Mouse (Mus musculus): ENCODE measurements around the gene Gm9639. TPM values are rescaled to one million over a fixed set of nuclear protein-coding genes. Genes with fewer than 3 reads are reported as not detected.
A peak's percentile ranks its signal among the peaks of the same experiment; 100 is the strongest.

The Gm9639 gene
- polyA plus RNA-seq (2015; fragmentation: Nextera tagmentation; extraction: Ambion mirVana) = not detected in 2 replicates

DNA sequence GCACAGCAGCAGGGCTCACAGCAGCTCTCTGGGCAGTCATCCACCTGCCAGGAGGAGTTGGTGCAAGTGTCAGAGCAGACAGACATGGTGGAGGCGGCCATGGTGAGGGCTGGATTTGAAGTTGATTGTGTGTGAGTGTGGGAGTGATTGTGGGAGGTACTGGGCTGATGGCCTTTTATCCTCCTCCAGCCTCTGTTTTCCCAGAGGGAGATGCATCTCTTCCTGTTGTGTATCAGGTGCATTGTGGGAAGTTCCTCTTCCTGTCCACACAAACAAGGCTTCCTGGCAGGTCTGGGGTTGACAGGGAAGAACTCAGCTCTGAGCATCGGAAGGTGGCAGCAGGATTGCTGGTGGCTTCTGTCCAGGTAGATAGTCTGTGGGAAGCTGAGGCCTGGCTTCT lies at the start of gene Gm9639:
TSS of gene Gm9639 (minus strand) at position 101 of the 400 bp plus-strand sequence.
- Histone ChIP-seq H3K4me2 (replicated peaks; ENCODE audit: low read depth) (no peak within 1 kb of the TSS), H3K36me3 (ENCODE audit: control insufficient read depth, insufficient read depth, low read length) (no peaks in the 10 kb centered on the region), H3K9me3 (ENCODE audit: control insufficient read depth, low read length) (no peaks in the 10 kb centered on the region), H3K4me3 (ENCODE audit: low read depth, low read length) (no peak within 1 kb of the TSS), H3K27ac (replicated peaks) (no peak within 1 kb of the TSS), H3K4me1 (replicated peaks; ENCODE audit: control insufficient read depth, insufficient read depth) (no peaks in the 10 kb centered on the region), H3K9ac (ENCODE audit: low read length) (no peak within 1 kb of the TSS), H3K27me3 (ENCODE audit: control insufficient read depth, insufficient read depth, low read length) (no peaks in the 10 kb centered on the region)
- TF ChIP-seq CTCF (IDR thresholded peaks at IDR 0.05; ENCODE audit: low read depth) = no peak
- no peak for TF ChIP-seq EP300 (optimal IDR thresholded peaks at IDR 0.05)
- ATAC-seq (ENCODE audit: low FRiP score, low TSS enrichment) (no peak), DNase-seq (ENCODE audit: low spot score) (no peak)
- 49% methylated on average over 2 of the region's 2 CpGs for WGBS

DNA sequence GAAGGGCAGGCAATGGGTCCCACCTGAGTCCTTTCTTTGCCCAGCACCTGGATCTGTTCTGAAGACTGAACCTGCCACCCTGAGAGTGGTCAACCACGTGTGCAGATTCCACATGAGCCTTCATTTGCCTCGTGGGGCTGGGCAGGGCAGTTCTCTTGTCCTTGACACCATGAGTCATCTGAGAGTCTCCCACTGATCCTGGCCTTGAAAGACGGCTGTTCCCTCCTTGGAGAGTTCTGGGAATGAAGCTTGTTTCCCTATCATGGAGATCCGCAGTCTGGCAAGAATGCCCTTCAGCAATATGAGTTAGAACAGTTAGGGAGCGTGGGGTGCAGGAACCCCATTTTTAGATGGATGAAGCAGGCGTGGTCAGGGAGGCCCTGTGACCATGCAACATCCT lies 44.1 kb upstream of the Gm9639 start:
- no peak for ATAC-seq (ENCODE audit: low FRiP score, low TSS enrichment)
- H3K9ac ChIP-seq (ENCODE audit: low read length) = no peak overlapping the region
- TF ChIP-seq EP300 (optimal IDR thresholded peaks at IDR 0.05) (no peak), CTCF (IDR thresholded peaks at IDR 0.05; ENCODE audit: low read depth) (no peak)

DNA sequence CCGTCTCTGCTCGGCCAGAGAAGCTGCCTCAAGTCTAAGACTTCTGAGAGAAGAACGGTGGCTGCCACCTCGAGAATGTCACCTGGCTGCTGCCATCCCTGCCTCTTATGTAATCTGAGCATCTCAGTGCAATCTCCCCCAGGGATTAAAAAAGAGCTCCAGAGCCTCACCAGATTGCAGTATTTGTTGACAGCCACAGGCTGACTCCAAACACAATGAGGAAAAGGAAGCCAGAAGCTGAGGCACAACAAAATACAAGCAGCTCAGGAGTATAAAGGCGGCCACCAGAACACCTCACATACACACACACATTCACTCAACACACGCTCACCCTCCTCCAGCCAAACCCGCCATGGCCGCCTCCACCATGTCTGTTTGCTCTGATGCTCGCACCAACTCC lies 40.8 kb upstream of the Gm9639 start, which contains the start of gene Krtap10-10:
TSS of gene Krtap10-10 (plus strand) at position 301 of the 400 bp plus-strand sequence.
- H3K9ac ChIP-seq (ENCODE audit: low read length) = no peak within 1 kb of the TSS
- no peak within 1 kb of the TSS for H3K4me2 ChIP-seq (replicated peaks; ENCODE audit: low read depth)
- no peak within 1 kb of the TSS for H3K4me3 ChIP-seq (ENCODE audit: low read depth, low read length)
- no peaks in the 10 kb centered on the region for H3K36me3 ChIP-seq (ENCODE audit: control insufficient read depth, insufficient read depth, low read length)
- WGBS = 76% methylated on average over 9 of the region's 9 CpGs
- H3K9me3 ChIP-seq (ENCODE audit: control insufficient read depth, low read length) = no peaks in the 10 kb centered on the region
- ATAC-seq (ENCODE audit: low FRiP score, low TSS enrichment) (no peak), DNase-seq (ENCODE audit: low spot score) (no peak)
- H3K27ac ChIP-seq (replicated peaks) = no peak within 1 kb of the TSS
- TF ChIP-seq CTCF (IDR thresholded peaks at IDR 0.05; ENCODE audit: low read depth) (no peak), EP300 (optimal IDR thresholded peaks at IDR 0.05) (no peak)
- H3K27me3 ChIP-seq (ENCODE audit: control insufficient read depth, insufficient read depth, low read length) = no peaks in the 10 kb centered on the region
- H3K4me1 ChIP-seq (replicated peaks; ENCODE audit: control insufficient read depth, insufficient read depth) = no peaks in the 10 kb centered on the region

More for the DNA sequence above, 44.1 kb upstream of the Gm9639 start:
- WGBS = 72% methylated on average over 6 of the region's 6 CpGs
- DNase-seq (ENCODE audit: low spot score) = no peak
- H3K27me3 ChIP-seq (ENCODE audit: control insufficient read depth, insufficient read depth, low read length) = no peaks in the 10 kb centered on the region
- no peaks in the 10 kb centered on the region for H3K36me3 ChIP-seq (ENCODE audit: control insufficient read depth, insufficient read depth, low read length)
- H3K4me1 ChIP-seq (replicated peaks; ENCODE audit: control insufficient read depth, insufficient read depth) = no peaks in the 10 kb centered on the region
- no peak overlapping the region for H3K4me2 ChIP-seq (replicated peaks; ENCODE audit: low read depth)
- H3K9me3 ChIP-seq (ENCODE audit: control insufficient read depth, low read length) = no peaks in the 10 kb centered on the region
- no peak overlapping the region for H3K4me3 ChIP-seq (ENCODE audit: low read depth, low read length)
- no peak overlapping the region for H3K27ac ChIP-seq (replicated peaks)

DNA sequence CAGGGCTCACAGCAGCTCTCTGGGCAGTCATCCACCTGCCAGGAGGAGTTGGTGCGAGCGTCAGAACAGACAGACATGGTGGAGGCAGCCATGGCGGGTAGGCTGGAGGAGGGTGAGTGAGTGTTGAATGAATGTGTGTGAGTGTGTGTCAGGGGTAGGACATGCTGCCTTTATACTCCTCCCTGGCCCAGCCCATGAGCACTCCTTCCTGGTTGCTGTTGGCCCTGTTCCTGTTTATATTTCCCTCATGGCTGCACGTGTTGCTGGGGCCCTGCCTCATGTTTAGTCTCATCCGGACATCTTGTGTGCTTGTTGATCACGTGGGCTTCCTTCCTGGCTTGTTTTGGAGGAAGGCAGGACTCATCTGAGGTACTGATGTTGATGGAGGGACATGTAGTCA lies 32.1 kb upstream of the Gm9639 start, which contains the start of gene Krtap10-4:
TSS of gene Krtap10-4 (minus strand) at position 145 of the 400 bp plus-strand sequence.
- no peaks in the 10 kb centered on the region for H3K27me3 ChIP-seq (ENCODE audit: control insufficient read depth, insufficient read depth, low read length)
- no peaks in the 10 kb centered on the region for H3K9me3 ChIP-seq (ENCODE audit: control insufficient read depth, low read length)
- no peak within 1 kb of the TSS for H3K27ac ChIP-seq (replicated peaks)
- 50% methylated on average over 6 of the region's 6 CpGs for WGBS
- H3K4me3 ChIP-seq (ENCODE audit: low read depth, low read length) = no peak within 1 kb of the TSS
- H3K4me1 ChIP-seq (replicated peaks; ENCODE audit: control insufficient read depth, insufficient read depth) = no peaks in the 10 kb centered on the region
- H3K36me3 ChIP-seq (ENCODE audit: control insufficient read depth, insufficient read depth, low read length) = no peaks in the 10 kb centered on the region
- no peak for TF ChIP-seq EP300 (optimal IDR thresholded peaks at IDR 0.05)
- TF ChIP-seq CTCF (IDR thresholded peaks at IDR 0.05; ENCODE audit: low read depth) = no peak
- ATAC-seq (ENCODE audit: low FRiP score, low TSS enrichment) = peak; percentile 29; the same call in 1 of the 2 replicates
- no peak within 1 kb of the TSS for H3K9ac ChIP-seq (ENCODE audit: low read length)
- no peak within 1 kb of the TSS for H3K4me2 ChIP-seq (replicated peaks; ENCODE audit: low read depth)
- DNase-seq (ENCODE audit: low spot score) = no peak

DNA sequence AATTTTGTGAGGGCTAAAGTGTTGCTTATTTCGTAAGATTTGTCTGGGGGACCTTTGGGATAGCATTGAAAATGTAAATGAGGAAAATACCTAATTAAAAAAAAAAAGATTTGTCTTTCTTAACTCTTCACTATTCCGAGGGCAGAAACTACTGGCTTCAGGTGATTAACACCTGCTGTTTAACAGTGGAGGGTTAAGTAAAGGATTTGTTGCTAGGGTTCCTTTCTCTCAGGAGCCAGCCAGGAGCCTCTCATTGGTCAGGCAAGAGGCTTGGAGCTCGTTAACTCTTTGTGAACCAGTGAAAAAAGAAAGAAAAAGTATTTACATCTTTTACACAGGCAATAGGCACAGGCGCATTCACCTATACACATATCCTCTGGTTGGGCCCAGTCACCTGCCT lies 24.3 kb upstream of the Gm9639 start:
- no peak overlapping the region for H3K4me3 ChIP-seq (ENCODE audit: low read depth, low read length)
- no peak for ATAC-seq (ENCODE audit: low FRiP score, low TSS enrichment)
- H3K4me1 ChIP-seq (replicated peaks; ENCODE audit: control insufficient read depth, insufficient read depth) = no peaks in the 10 kb centered on the region
- no peaks in the 10 kb centered on the region for H3K27me3 ChIP-seq (ENCODE audit: control insufficient read depth, insufficient read depth, low read length)
- no peak overlapping the region for H3K9ac ChIP-seq (ENCODE audit: low read length)
- no peak overlapping the region for H3K27ac ChIP-seq (replicated peaks)
- H3K9me3 ChIP-seq (ENCODE audit: control insufficient read depth, low read length) = no peaks in the 10 kb centered on the region
- no peak for DNase-seq (ENCODE audit: low spot score)
- TF ChIP-seq CTCF (IDR thresholded peaks at IDR 0.05; ENCODE audit: low read depth) (no peak), EP300 (optimal IDR thresholded peaks at IDR 0.05) (no peak)
- no peaks in the 10 kb centered on the region for H3K36me3 ChIP-seq (ENCODE audit: control insufficient read depth, insufficient read depth, low read length)
- no peak overlapping the region for H3K4me2 ChIP-seq (replicated peaks; ENCODE audit: low read depth)
- whole genome bisulfite sequencing = 42% methylated on average over 4 of the region's 4 CpGs

DNA sequence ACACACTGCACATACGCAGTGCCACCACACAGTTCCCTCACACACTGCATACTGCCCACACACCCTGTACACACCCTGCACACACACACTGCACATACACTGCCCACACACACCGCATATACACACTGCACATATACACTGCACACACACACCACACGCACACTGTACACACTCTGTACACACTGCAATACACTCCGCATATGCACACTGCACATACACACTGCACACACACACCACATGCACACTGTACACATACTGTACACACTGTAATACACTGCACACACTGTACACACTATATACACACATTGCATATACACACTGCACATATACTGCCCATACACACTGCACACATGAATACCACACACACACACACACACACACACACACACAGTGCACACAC lies 23.6 kb upstream of the Gm9639 start:
- H3K4me2 ChIP-seq (replicated peaks; ENCODE audit: low read depth) = no peak overlapping the region
- no peak for TF ChIP-seq EP300 (optimal IDR thresholded peaks at IDR 0.05)
- no peaks in the 10 kb centered on the region for H3K27me3 ChIP-seq (ENCODE audit: control insufficient read depth, insufficient read depth, low read length)
- no peaks in the 10 kb centered on the region for H3K4me1 ChIP-seq (replicated peaks; ENCODE audit: control insufficient read depth, insufficient read depth)
- no peak overlapping the region for H3K9ac ChIP-seq (ENCODE audit: low read length)
- DNase-seq (ENCODE audit: low spot score) (no peak), ATAC-seq (ENCODE audit: low FRiP score, low TSS enrichment) (no peak)
- no peaks in the 10 kb centered on the region for H3K9me3 ChIP-seq (ENCODE audit: control insufficient read depth, low read length)
- H3K27ac ChIP-seq (replicated peaks) = no peak overlapping the region
- 96% methylated on average over 4 of the region's 4 CpGs for WGBS
- H3K4me3 ChIP-seq (ENCODE audit: low read depth, low read length) = no peak overlapping the region
- no peaks in the 10 kb centered on the region for H3K36me3 ChIP-seq (ENCODE audit: control insufficient read depth, insufficient read depth, low read length)

Data from stomach, postnatal 0 days (tissue).